ENCODE assay signal across 10 mouse cellular contexts in the genomic region with DNA sequence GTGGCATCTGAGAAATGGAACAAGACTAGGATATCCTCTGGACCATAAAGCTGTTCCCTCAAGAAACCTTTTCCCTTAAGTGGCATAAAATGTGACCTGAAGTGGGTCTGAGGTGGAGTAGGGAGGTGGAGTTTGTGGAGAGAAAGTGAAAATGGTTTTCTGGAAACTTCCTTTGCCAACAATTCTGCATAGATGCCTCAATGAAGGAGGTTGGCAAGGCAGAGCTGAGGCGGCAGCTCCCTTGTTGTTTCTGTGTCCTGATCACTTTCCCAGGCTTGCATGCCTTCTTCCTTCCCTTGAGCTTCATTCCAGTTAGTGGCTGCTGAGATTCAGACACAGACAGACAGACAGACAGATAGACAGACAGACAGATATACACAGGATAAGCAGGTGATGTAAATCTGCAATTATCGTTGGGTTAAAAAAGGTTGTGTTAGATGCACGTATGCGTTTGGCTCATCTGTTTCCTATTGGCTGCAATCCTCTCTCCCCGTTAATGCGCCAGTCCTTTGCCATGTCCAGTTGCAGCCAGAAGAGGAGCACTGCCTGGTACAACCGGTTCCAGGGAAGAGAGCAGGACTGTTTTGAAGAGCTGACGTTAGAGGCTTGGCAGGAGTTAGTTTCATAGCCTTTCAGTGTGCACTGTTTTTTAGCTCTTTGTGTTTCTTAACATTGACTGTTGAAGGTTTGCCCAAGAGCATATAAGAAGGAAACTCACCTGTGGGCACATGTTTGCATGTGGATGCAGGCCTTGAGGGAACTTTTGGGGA.
DNase-seq lines count a peak whose midpoint lies in the region; ATAC-seq and TF ChIP-seq lines count a peak whose summit lies in the region.
"Had no signal": no experiment of that assay in that cellular context is flagged by ENCODE, and none has a peak within 500 bp of the region (broad histone marks: within the 10 kb centered on the region; RNA-seq: fewer than 3 reads in every experiment).

No protein-coding gene starts in this region.

- H3K9me3 ChIP-seq in hindbrain, embryonic 10.5 days = peaks cover 4% of the 10 kb centered on the region; the same call in 1 of the 2 replicates
- no peaks in the 10 kb centered on the region for H3K9me3 ChIP-seq in hindbrain, embryonic 12.5 days (replicated peaks)
- H3K9me3 ChIP-seq in neural tube, embryonic 13.5 days = 0 out of 2 replicates have a peak, but pooled peaks cover 4% of the 10 kb centered on the region
- no peaks in the 10 kb centered on the region for H3K9me3 ChIP-seq in heart, postnatal 0 days (replicated peaks; ENCODE audit: control insufficient read depth, low read length)
- H3K9me3 ChIP-seq: intestine, embryonic 15.5 days had no signal

- 0 out of 2 replicates have a peak overlapping the region, but pooled peaks have one; percentile 30 for H3K27ac ChIP-seq in hindbrain, embryonic 10.5 days
- H3K27ac ChIP-seq in hindbrain, embryonic 12.5 days = no peak overlapping the region
- peak overlapping the region; percentile 61; the same call in 1 of the 2 replicates for H3K27ac ChIP-seq in neural tube, embryonic 13.5 days (replicated peaks)
- peak overlapping the region; percentile 89 for H3K27ac ChIP-seq in heart, postnatal 0 days (ENCODE audit: low read depth)

- peaks cover 35% of the 10 kb centered on the region for H3K4me1 ChIP-seq in hindbrain, embryonic 10.5 days (replicated peaks)
- peaks cover 27% of the 10 kb centered on the region for H3K4me1 ChIP-seq in hindbrain, embryonic 12.5 days
- H3K4me1 ChIP-seq in neural tube, embryonic 13.5 days (replicated peaks) = peaks cover 56% of the 10 kb centered on the region
- peaks cover 60% of the 10 kb centered on the region for H3K4me1 ChIP-seq in heart, postnatal 0 days (ENCODE audit: control insufficient read depth, insufficient read depth)

- TF ChIP-seq CTCF in heart, postnatal 0 days (IDR thresholded peaks at IDR 0.05; ENCODE audit: low read depth) = no peak

- TF ChIP-seq EP300 in heart, postnatal 0 days (IDR thresholded peaks at IDR 0.05; ENCODE audit: low read depth) = no peak

- H3K9ac ChIP-seq in hindbrain, embryonic 12.5 days = no peak overlapping the region
- no peak overlapping the region for H3K9ac ChIP-seq in neural tube, embryonic 13.5 days
- 0 out of 2 replicates have a peak overlapping the region, but pooled peaks have one; percentile 5 for H3K9ac ChIP-seq in heart, postnatal 0 days (replicated peaks; ENCODE audit: low read depth, low read length)
- H3K9ac ChIP-seq: intestine, embryonic 15.5 days had no signal

- WGBS in hindbrain, embryonic 10.5 days = 88% methylated on average over 8 of the region's 8 CpGs
- 87% methylated on average over 8 of the region's 8 CpGs for WGBS in hindbrain, embryonic 12.5 days
- 90% methylated on average over 8 of the region's 8 CpGs for WGBS in neural tube, embryonic 13.5 days
- WGBS in heart, postnatal 0 days = 74% methylated on average over 8 of the region's 8 CpGs

- H3K4me3 ChIP-seq in hindbrain, embryonic 10.5 days = no peak overlapping the region
- no peak overlapping the region for H3K4me3 ChIP-seq in hindbrain, embryonic 12.5 days
- no peak overlapping the region for H3K4me3 ChIP-seq in neural tube, embryonic 13.5 days
- no peak overlapping the region for H3K4me3 ChIP-seq in heart, postnatal 0 days (ENCODE audit: low read depth, low read length)
- H3K4me3 ChIP-seq: erythroblast, embryonic 14.5 days; intestine, embryonic 15.5 days had no signal

- no peaks in the 10 kb centered on the region for H3K27me3 ChIP-seq in hindbrain, embryonic 10.5 days (ENCODE audit: insufficient read depth, poor library complexity, severe bottlenecking)
- no peaks in the 10 kb centered on the region for H3K27me3 ChIP-seq in hindbrain, embryonic 12.5 days
- no peaks in the 10 kb centered on the region for H3K27me3 ChIP-seq in neural tube, embryonic 13.5 days
- no peaks in the 10 kb centered on the region for H3K27me3 ChIP-seq in heart, postnatal 0 days (ENCODE audit: control insufficient read depth, insufficient read depth, low read length)
- H3K27me3 ChIP-seq: intestine, embryonic 15.5 days had no signal

- H3K36me3 ChIP-seq in hindbrain, embryonic 10.5 days = no peaks in the 10 kb centered on the region
- H3K36me3 ChIP-seq in hindbrain, embryonic 12.5 days = no peaks in the 10 kb centered on the region
- H3K36me3 ChIP-seq in neural tube, embryonic 13.5 days = no peaks in the 10 kb centered on the region
- no peaks in the 10 kb centered on the region for H3K36me3 ChIP-seq in heart, postnatal 0 days (replicated peaks; ENCODE audit: control insufficient read depth, insufficient read depth, low read length)
- H3K36me3 ChIP-seq: intestine, embryonic 15.5 days had no signal

- ATAC-seq in hindbrain, embryonic 12.5 days (ENCODE audit: low FRiP score) = no peak
- ATAC-seq in neural tube, embryonic 13.5 days (ENCODE audit: low read depth) = no peak
- no peak for ATAC-seq in heart, postnatal 0 days (ENCODE audit: insufficient read depth, low read depth)
- ATAC-seq: intestine, embryonic 15.5 days had no signal

- H3K4me2 ChIP-seq in hindbrain, embryonic 12.5 days (replicated peaks) = no peak overlapping the region
- H3K4me2 ChIP-seq in neural tube, embryonic 13.5 days = no peak overlapping the region
- H3K4me2 ChIP-seq in heart, postnatal 0 days (ENCODE audit: low read depth, low read length) = no peak overlapping the region

- DNase-seq in hindbrain, embryonic 10.5 days (ENCODE audit: low spot score) = no peak
- DNase-seq in neural tube, embryonic 10.5 days (ENCODE audit: extremely low spot score, low spot score) = no peak
- DNase-seq in heart, postnatal 0 days (ENCODE audit: low spot score) = no peak
- no peak for DNase-seq in B cell, adult 2 months
- no peak for DNase-seq in yolk sac, embryonic 10.5 days (ENCODE audit: low spot score)
- DNase-seq: cerebellum, postnatal 25 days had no signal
